Mouse (Mus musculus) frontal cortex, postnatal 10 days (tissue): ENCODE results near the gene Zscan29.

Experiments
- DNase-seq, 2 experiments: peaks; one replicate each; pipeline ENCODE4 v3.0.0; 2022; ENCODE audit warnings: low spot score in 2 of 2, mixed read lengths in 1 of 2

The Zscan29 gene

DNA sequence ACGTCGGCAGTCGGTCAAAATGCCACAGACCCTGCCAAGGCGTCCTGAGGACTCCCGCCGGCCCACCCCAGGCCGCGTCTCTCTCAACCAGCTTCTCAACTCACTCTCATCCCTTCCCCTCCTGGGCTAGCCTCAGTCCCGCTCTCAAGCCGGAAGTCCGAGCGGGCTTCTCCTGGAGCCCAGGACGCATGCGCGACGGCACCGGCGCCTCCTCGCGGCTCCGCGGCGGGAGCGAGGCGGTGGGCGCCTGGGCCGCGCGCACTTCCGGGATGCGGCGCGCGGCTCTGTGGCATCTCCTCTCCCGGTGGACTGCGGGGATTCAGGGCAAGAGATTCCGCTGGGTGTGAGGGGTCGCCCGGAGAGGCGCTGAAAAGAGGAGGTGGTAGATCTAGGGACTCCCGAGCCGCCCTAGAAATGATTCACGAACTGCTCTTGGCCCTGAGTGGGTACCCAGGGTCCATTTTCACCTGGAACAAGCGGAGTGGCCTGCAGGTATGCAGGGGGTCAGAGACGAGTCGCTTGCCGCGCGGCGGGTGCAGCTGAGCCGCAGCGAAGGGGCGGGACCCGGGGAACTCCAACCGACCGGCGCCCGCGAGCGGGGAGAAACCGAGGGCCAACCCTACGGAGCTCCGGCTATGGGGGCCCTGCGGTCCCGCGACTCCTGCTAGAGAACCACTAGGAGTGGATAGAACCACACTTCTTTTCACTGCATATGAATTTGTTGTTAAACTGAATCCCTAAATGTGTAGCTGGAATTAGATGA is at the start of gene Zscan29:
Gene Zscan29 (minus strand): TSS at position 146 of the 763 bp plus-strand sequence.
- peak; percentile 70 to 84 for DNase-seq

DNA sequence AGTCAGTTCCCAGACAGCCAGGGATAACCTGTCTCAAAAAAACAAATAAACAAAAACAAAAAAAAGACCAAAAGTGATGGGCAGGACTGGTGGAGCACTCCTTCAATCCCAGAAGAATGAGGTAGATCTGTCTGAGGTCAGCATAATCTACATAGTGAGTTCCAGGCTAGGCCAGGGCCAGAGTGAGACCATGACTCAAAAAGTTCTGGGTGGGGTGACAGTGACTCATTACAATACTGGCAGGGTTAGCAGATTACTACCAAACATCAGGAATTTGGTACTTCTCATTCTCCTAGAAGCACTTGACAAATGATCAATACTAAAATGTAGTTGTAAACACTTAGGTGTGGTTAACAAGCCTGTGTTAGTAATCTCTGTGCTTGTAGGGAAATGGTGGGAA is 49.1 kb upstream of the Zscan29 start:
- no peak for DNase-seq

DNA sequence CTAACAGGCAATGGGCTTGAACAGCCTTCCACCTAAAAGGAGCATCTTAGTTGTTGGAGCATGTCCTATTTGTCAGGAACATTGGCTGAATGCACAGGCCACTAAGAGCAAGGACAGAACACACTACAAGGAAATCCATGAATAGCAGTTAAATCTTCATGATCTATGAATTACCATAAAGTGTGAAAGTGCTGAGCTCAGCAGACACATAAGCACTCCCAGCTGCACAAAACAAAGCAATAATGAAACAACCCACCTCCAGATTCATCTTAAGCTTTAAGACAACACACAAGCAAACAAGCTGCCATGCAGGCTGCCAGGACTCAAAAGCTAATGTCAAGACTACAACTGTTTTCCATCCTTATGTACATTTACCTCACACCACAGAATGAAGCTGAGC is 48.3 kb upstream of the Zscan29 start:
- DNase-seq = no peak

DNA sequence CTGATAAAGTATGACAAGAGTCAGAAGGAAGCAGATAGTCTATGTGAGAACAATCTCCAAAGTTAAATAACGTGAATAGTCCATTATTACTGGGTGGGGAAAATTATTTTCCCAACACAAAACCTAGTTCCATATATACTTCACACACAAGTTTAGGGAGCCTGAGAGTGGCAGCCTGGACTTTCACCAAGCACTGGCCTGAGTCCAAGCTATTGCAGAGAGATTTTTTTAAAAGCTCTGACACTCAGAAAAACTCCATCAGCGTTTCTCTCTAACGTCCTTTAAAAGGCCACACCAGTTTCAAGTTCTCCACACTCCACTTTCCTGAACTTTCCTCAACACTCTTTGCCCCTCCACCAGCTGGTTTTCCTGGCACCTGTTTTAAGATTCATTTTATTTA is 43.6 kb upstream of the Zscan29 start:
- no peak for DNase-seq

DNA sequence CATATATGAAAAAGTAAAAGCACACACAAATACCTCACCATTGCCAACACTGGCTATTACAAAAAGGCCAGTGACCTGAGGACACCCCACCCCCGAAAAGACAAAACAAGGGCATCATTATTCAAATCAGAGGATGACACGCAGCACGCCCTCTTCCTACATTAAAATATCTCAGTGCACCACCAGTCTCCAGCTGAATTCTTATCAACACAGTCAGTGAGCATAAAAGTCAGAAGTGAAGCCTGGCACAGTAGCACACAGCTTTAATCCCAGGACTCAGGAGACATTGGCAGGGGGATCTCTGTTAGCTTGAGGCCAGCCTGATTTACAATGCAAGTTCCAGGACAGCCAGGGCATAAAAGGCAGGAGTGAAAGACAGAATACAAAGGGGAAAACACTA is 35.6 kb upstream of the Zscan29 start:
- no peak for DNase-seq

DNA sequence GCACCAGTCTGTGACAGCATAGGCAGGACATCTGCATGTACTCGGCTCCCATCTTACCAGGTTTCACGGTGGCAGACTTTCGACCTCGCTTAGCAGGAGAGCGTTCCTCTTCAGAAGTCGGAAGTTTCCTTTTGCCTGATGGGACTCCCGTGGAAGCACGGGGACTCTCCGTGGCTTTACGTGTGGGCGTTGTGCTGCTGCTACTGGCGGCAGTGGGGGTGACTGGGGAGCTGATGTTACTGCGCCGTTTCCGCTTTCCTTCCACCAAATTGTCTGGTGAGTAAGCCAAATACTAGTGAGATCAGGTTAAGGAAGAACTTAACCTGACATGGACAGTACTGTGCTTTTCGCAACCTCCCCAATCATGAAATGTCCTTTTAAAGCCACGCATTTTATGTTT is 33.4 kb upstream of the Zscan29 start:
- DNase-seq = no peak

DNA sequence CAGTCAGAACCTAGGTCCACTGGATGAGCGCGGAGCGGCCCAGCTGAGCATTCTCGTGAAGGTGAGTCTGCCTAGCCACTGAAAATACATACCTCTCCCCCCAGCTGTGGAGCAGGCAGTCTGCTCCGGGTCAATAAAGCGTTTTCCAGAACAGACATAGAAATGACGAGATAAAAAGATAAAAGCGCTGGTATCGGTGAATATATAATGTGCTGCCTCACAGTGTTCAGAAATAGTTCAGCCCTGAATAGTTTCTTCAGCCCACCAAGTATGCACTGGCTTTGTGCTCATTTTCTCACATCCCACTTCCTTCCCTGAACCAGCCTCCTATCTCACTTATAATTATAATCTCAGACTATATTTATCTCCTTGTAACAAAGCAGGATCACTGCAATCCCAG is 24.5 kb upstream of the Zscan29 start:
- DNase-seq = no peak

DNA sequence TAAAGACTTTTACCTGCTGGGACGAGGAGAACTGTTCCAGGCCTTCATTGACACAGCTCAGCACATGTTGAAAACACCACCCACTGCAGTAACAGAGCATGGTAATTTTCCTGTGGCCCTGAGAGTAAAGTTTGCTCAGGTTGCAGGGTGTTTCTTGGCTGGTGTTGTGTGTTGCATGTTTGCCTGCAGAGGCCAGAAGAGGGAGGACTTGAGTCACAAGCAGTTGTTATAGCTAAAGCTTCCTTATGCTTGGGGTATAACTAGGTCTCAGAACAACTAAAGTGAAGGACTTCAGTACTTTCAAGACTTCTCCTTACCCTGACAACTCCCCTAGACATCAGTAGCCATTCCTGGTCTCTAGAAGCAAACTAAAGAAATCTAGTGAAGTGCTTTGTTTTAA is 17.6 kb upstream of the Zscan29 start:
- no peak for DNase-seq

DNA sequence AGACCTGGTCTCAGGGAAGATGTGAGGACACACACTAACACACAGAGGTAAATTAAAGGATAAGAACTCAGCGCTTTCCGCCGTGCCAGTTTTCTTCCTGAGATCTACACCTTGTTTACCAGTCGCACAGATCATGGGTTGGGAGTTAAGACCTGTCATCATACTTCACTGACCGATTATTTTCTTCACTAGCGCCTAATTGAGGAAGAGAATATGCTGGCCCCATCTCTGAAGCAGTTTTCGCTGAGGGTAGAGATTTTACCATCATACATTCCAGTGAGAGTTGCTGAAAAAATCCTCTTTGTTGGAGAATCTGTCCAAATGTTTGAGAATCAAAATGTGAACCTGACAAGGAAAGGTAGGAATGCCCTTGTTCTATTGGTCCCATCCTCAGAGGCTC is 13.2 kb upstream of the Zscan29 start:
- DNase-seq = no peak

DNA sequence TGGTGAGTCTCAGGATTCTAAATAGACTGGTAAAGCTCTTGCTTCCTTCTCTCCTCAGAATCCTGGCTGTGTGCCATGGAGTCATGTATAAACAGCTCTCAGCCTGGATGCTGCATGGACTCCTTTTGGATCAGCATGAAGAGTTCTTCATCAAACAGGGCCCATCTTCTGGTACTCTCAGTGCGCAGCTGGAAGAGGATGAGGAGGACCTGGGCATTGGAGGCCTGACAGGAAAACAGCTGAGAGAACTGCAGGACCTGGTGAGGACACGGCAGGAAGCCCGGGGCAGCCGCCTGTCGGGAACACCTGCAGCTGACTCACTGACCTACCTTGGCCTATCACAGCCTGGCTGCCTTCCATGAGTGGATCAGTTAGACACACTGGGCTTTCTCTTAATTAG is 12.5 kb upstream of the Zscan29 start:
- DNase-seq = no peak

DNA sequence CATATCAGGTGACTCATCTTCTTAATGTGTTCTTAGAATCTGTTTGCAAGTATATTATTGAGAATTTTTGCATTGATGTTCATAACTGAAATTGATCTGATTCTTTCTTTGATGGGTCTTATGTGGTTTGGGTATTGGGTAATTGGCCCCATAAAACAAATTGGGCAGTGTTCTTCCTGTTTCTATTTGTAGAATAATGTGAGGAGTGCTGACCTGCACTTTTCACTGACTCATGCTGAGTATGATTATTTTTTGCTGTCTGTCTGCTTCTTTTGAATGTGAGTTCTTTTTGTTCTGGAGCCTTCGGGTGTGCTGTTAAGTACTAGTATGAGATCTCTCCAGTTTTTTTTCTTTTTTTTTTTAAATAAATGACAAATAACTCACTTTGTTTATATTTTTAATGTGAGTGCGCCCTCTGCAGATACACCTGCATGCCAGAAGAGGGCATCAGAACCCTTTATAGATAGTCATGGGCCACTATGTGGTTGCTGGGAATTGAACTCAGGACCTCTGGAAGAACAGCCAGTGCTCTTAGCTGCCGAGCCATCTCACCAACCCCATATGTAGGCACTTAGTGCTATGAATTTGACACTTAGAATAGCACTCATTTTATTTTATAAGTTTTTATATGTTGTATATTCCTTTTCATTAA is 8.0 kb upstream of the Zscan29 start:
- DNase-seq = no peak

DNA sequence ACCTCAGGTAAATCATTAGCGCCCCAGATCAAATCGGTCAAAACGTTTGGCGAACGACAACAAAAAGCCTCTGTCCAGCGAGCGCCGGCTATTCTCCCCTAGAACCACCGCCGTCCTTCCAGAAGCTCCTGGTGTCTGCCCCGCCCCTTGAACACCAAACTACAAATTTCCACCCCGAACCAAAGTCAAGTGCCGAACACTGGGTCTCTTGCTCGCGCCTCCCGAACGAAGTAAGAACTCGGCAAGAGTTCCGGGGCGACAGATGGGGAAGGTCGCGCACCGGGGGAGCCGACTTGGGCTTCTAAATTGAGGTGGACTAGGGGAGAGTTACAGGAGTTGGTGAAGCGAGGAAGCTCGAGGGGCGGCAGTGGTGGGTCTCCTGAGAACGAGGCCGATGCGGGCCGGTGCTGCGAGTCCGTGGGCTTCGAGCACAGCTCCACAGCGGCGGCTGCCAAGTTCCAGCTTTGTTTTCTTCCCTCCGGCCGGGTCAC is 399 bp downstream of the Zscan29 start, which contains the start of gene Tubgcp4:
Gene Tubgcp4 (plus strand): TSS at position 174 of the 491 bp plus-strand sequence.
- DNase-seq = no peak

DNA sequence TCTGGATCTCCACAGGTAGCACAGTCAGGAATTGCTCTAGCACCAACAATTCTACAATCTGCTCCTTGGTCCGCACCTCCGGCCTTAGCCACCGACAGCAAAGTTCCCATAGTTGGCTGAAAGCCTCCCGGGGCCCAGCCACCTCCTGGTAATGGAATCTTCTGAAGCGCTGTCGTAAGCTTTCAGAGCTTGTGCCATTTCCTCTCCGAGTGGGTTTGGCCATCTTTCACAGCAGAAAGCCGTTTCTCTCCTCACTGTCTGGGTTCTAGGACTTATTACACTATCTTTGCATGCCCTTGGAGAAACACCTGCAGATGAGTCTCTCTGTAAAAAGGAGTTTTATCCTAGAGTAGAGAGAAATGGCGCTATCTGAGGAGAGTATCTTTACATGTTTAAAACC is 1.0 kb downstream of the Zscan29 start:
- DNase-seq = no peak

DNA sequence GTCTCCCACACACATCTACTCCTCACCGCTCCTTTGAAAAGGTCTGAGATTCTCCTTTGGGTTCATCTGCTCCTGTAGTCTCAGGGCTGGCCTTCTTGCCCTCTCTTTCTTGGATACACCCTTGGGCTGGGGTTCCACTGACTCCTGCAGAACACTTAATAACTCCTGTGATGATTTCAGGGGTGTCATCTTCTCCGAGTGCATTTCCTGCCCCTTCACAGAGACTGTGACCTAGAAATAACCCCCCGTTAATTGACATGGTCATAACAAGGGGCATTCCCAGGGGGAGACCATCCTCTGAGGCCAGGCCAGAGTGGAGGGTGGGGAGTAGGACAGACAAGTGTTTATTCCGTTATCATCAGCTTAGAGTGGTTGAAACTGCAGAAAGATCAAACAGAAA is 1.8 kb downstream of the Zscan29 start:
- DNase-seq = no peak

DNA sequence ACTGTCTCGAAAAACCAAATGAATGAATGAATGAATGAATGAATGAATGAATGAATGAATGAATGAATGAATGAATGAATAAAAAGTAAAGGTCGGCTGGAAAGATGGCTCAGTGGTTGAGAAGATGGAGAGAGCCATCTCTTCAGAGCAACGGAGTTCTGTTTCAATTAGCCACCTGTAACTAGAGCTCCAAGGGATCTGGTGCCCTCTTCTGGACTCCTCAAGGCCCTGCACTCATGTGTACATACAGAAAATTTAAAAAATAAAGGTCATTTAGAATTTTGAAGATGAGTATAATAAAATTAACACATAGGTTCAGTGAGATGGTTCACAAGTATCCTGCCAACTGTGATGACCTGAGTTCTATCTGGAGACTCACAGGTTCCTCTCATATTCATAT is 17.8 kb downstream of the Zscan29 start:
- no peak for DNase-seq

DNA sequence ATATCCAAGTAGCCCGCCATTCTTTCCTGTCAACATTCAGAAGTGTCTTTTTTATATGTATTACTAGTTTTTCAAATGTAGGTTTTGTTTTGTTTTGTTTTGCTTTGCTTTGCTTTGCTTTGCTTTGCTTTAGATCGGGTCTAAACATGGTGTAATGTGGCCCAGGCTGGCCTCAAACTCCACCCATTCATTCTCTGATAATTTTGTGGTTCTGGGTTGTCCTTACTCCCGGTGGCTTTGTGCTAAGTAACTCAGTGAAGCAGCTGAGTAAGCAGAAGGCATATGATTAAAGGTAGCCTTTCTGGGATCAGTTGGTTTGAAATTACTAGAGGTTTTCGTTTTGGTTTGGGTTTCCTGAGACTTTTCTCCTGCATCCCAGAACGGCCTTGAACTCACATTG is 21.2 kb downstream of the Zscan29 start:
- DNase-seq = no peak

DNA sequence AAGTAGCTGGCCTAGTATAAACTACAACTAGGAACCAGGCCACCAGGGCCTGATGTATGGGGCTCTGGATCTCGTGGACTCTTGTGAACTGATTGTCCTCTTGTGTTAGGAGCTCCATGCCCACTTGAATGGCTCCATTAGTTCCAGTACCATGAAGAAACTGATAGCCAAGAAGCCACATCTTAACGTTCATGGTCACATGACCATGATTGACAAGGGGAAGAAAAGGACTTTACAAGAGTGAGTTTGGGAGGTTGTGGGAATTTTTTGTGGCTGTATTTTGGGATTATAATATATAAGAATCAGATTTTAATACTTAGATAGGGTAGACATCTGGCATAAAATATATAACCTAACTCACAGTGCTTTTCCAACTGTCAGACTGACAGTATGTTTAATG is 28.5 kb downstream of the Zscan29 start:
- DNase-seq = no peak

DNA sequence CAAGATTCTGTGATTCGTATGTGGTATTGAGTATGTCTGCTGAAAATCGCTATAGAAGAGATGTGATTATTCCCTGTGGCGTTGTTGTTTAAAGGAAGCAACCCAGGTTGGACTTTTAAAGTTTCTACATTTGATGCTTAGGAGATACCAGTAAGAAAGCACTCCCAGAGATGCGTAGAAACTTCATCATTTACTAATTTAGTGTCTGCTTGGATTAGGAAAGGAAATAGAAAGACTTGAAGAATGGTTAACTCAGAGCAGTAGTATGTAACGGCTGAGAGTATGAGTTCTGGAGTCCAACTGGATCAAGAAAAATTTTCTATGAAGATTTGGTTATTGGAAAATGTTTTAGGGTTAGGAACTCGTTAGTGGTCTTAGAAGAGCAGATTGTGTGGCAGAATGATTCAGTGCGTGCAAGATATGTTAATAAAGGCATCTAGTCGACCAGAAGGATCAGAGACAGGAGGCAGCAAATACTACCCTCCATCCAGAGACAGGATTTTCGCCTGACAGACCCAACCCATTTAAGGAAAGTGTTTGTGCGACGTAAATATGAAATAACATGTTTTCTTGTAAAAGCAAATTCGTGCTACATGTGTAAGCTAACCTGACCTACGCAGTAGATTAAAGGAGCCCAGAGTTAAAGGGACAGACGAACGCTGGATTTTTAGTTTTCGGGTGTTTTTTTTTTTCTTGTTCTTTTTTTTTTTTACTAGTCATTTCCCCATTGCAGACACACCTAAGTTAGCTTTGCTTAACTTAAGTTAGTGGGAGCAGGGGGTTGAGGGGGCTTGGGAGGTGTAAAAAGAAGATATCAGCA is 29.5 kb downstream of the Zscan29 start:
- no peak for DNase-seq

DNA sequence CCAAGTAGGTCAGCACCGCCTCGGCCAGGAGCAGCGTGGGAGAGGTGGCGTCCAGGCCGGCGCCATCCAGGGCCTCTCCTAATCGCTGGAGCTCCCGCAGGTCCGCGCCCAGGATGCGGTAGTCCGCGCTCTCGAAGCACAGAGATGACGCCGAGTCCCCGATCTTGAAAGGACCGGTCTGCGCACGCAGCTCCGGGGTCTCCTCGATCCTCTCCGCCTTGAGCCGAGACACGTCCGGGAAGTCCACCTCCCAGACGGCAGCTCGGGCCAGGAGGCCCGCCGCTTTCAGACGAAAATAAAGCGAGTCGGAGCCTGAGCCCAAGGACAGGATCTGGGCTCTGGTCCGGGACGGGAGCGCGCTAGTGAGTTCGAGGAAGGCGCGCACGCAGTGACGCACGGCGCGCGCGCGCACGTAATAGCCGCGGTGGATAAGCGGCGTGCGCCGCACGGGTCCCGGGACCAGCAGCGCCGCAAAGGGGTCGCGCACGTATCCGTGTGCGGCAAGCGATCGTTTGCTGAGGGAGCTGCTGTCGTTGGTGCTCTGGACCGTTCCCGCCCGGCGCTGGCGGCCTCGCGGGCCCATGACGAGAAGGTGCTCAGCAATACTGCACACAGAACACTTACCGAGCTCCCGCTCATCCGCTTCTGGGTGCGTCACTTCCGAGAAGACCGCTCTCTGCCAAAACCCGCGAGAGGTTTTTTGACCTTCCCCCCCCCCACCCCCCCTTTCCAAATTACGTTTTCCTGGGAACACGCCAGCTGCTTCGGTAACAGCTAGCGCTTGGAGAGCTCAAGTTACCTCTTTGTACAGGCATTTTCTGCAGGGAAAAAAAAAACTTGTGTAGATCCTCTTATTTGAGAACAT is 30.7 kb downstream of the Zscan29 start, which contains the start of the genes Adal and Lcmt2:
Gene Adal (plus strand): TSS at position 411 of the 865 bp plus-strand sequence.
Gene Lcmt2 (minus strand): TSS at position 636 of the 865 bp plus-strand sequence.
- DNase-seq = peak; percentile 81 to 91

DNA sequence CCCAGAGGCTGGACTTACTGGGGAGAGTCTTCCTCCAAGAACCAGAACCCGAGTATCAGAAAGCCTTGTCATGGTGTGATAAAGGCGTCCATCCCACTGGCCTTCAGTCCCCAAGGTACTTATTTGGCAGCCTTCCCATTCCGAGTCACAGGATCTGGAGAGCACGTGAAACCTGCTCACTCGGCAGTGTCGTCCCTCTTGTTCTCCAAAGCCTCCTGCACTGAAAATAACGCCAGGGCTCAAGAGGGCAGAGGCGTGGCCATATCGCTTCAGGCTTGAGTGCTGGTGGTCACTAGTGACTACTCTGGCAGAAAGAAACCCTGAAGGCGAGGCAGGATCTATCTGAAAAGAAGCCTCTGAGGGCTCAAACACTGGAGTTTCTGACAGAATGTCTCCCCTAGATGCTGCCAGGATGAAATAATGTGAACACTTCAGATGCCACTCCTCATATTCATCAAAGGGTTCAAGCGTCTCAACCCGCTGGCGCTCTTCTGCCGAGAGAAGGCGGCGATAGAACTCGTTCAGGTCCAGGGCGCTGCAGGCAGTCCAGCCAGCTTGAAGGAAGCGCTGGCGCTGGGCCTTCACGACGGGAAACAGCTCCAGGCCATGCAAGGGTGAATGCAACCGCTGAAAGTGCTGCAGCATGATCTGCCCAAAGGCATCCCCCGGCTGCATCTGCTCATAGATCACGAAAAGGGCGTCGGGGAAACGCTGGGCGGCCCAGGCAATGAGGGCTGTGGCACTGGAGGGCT is 31.5 kb downstream of the Zscan29 start:
- peak; percentile 11 to 15 for DNase-seq
